Mouse (Mus musculus) skeletal muscle tissue, adult 2 months (tissue): ENCODE results near the gene Mchr1.

Experiments
- DNase-seq: peaks from one replicate; pipeline ENCODE4 v3.0.0-alpha.2; 2012; ENCODE audit warnings: low read depth, low spot score

The Mchr1 gene

DNA sequence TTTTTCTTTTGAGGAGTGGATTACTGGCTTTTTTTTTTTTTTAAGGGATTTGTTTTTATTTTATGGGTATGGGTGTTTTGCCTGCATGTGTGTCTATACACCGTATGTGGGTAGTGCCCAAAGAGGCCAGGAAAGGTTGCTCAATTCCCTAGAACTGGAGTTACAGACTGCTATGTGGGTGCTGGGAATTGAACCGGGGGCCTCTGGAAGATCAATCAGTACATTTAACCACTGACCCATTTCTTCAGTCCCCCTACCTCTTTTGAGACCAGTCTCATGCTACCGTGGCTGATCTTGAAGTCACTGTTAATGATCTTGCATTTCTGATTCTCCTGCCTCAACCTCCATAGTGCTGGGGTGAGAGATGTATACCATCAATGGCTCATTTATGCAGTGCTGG is 8.0 kb upstream of the Mchr1 start:
- DNase-seq, result no peak

DNA sequence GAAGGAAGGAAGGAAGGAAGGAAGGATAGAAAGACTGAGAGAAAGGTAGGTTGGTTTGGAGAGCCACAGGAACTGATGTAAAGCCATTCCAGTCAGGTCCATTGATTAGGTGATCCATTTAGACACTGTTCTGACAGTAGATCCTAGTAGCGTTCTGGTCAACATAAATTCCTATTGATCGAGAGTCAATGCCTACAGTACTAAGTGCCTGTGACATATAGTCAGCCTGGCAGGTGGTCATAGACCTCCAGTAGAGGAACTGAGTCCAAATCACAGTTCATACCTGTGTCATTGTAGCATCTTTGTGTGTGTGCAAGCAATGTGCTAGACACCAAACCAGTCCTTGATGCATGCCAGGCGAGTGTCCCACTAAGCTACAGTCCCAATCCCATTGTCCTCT is 7.0 kb upstream of the Mchr1 start:
- no peak for DNase-seq

DNA sequence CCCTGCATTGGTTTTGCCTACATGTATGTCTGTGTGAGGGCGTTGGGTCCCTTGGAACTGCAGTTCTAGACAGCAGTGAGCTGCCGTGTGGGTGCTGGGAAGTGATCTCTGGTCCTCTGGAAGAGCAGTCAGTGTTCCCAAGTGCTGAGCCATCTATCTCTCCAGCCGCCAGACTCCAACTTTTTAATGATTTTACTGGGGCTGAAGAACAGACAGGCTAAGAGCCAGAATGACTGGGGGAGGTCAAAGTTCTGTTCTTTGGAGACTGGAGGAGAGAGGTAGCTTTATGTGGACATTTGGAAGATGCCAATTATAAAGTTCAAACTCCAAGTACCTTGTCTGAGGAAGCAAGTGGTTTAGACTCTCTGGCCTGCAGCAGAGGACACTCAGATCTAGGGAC is 5.5 kb upstream of the Mchr1 start:
- DNase-seq, result no peak

DNA sequence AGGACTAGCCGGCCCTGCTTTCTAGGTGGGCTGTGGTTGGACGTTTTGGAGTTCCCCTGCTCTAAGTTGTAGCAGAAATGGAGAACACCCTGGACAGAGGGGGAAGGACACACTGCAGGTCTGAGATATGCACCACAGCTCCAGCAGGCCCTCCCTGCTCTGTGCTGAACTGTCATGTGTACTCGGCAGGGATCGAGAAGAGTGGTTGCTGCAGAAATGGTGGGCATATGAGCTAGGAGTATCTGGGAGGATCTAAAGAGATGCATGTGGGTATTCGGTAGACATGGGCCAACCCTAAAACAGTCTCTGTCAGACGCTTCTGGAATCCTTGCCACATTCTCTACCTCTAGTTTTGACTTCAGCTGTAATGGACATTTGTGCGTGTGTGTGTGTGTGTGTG is 4.0 kb upstream of the Mchr1 start:
- DNase-seq, result no peak

DNA sequence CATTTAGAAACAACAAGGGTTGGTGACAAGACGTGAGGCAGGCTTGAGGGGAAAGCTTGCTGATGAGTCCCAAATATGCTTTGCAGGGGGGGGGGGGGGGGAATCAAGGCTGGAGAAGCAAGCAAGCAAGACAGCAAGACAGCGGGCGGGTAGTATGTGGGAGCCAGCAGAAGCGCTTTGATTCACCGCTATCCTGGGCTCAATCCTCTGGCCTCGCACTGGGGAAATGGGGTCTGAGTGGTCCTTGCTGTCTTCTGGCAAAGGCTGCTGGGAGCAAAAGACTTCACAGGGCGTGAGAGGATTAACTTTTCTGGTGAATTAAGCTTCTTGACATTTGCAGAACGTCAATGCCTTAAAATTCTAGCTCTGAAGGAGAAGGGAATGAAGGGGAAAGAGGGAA is 763 bp downstream of the Mchr1 start:
- DNase-seq, result no peak

DNA sequence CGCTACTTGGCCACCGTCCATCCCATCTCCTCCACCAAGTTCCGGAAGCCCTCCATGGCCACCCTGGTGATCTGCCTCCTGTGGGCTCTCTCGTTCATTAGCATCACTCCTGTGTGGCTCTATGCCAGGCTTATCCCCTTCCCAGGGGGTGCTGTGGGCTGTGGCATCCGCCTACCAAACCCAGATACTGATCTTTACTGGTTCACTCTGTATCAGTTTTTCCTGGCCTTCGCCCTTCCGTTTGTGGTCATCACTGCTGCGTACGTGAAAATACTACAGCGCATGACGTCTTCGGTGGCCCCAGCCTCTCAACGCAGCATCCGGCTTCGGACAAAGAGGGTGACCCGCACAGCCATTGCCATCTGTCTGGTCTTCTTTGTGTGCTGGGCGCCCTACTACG is 2.2 kb downstream of the Mchr1 start:
- no peak for DNase-seq

DNA sequence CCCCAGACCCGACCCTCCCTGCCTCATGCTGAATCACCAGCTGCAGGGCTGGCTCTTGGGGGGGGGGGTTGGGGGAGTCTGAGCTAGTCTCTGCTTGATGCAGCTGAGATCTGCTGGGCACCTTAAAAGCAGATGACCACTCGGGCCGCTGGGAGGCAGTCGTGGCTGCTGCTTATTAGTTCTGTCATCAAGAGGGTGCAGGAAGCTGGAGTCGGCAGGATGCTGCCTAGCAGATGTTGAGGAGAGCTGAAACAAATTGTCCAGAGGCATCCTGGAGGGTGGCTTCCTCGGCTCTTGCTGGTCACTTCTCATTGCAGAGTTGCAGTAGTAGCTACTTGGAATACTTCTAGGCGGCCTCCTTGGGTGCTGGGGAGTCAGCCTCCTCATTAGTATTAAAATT is 4.0 kb downstream of the Mchr1 start:
- no peak for DNase-seq

DNA sequence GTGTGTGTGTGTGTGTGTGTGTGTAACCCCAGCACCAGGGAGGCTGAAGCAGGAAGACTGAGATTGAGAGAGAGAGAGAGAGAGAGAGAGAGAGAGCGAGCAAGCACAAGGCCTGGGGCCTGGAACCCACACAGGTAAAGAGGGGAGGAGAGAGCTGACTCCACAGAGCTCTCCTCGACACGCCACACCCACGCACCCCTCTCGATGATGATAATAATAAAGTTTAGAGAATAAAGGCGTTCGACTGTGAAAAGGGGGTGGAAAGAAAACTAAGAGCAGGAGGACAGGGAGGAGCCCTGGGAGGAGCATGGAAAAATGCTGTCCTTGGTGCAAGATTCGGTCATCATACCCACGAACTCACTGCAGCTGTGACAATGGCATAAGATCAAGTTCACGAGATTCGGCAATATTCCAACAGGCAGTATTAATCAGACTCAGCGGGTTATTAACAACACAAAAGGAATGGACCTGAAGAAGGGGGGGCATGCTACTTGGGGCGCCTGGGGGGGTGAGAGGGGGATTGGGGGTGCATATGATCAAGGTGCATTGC is 4.6 kb downstream of the Mchr1 start:
- DNase-seq, result no peak

DNA sequence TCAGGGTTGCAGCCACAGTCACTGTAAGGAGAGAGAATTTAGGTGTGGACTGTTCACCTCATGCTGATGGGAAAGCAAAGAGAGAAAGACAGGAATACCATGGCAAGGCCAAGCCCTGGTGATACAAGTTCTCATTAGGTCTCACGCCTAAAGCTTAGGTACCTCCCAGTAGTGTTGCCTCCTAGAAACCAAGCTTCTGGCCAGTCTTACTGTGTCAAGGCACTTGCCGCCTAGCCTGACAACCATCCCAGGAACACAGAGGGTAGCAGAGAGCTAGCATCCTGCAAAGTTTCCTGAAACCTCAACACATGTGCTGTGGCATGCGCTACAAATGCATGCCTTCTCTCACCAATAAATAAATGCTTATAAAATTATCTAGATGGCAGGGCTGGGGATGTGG is 11.6 kb downstream of the Mchr1 start:
- no peak for DNase-seq

DNA sequence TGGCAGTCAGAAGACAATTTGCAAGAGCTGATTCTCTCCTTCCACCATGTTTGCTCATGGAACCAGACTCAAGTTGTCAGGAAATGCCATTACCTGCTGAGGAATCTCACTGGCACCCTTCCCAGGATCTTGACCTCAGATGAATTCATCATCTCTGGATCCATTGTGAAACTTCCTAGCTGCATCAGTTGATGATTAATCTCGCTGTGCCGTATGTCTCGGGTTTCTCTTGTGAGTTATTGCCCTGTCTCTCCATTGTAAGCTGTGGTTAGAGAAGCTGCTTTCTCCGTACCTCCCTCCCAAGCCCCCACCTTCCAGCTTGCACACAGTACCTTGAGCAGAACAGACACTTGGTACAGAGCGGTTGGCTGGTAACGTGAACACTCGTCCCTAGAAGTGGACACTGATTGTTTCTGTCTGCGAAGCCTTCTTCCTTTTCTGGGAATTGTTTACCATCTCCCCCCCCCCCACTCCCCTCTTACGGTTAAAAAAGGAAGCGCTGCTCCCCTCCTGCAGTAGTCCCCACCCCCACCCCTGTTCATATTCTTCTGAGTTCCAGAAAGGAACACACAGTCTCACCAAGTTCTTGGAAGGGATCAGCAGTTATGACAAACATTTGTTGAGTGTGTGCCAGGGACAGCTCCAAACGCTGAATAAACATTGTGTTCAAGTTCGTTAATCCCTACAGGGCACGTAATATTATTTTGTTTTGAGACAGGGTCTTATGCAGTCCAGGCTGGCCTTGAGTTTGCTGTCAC is 12.5 kb downstream of the Mchr1 start:
- DNase-seq, result peak; percentile 88

DNA sequence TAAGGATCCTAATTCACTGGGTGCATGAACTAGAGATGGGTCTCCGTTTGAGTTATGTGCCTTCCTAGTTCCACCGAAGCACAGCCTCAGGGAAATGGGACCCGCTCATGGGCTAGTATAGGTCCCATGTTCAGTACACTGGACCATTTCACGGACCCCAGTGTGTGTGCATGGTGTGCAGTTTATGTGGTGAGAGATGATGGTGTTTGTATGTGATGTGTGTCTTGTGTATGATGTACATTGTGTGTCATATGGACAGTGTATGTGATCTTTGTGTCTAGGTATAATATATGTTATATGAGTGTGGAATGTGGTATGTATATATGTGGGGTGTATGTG is 13.0 kb downstream of the Mchr1 start:
- DNase-seq, result no peak

DNA sequence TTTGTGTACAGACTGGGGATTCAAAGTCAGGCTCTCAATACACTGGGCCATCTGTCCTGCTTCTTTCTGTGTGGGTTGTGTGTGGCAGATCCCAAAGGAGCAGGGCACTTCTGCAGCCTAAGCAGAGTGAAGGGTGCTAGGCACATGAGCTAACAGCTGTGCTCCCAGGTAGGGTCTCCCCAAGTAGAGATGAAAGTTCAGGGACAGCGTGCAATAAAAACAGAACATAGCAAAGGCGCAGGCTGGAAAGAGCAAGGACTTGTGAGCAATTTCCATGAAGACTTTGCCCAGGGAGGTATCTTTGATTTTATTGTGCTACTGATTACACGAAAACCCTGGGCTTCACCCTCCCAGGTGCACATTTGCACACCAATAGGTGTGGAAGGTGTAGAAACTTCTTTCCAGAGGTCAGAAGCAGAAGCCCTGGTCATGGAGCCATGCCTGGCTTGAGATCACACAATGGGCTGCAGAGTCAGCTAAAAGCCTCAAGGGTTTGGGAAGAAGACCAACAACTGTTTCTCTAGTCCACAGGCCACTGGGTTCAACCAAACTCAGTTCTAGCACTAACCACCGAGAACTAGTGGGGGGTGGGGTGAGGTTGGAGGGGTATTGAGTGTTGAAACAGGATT is 13.8 kb downstream of the Mchr1 start:
- no peak for DNase-seq

DNA sequence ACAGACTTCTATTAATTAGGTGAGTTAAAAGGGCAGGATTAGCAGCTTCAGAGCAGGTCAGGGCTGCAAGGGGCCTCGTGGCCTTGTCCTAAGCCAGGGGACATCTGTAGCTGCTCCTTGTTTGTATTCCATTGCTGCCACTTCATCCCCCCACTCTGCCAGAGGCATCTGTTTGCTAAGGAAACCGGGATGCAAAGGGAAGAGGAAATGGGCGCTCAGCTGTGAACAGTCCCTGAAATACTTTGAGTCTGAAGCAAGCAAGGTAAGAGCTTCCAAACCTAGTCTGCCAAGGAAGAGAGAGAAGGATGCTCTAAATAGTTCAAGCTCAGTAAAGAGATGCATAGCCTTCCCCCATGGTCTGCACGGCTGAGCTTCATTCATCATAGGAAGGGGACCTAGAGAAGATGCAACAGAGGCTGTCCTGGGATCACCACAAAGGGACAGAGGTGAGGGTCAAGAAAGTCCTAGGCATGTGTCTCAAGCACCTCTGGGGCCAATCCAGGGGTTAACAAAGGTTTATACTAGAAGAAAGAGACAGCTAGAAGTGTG is 17.4 kb downstream of the Mchr1 start:
- DNase-seq, result no peak

DNA sequence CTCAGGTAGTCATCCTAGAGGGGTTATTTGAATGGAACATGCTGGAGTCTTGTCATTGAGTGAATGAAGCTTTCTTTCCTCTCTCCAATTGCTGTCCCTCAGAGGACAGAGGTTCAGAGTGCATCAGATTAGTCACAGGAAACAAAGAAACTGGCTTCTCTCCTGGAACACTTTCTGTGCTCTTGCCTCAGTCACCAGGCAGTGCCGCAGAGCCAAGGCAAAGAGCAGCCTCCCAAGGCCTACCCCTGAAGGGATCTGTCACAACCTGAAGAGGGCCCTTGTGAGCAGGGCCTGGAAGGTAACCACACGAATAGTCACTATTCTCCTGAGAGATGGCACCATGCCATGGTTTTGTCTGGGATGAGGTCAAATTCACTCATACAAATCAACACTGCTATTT is 18.3 kb downstream of the Mchr1 start:
- DNase-seq, result no peak

DNA sequence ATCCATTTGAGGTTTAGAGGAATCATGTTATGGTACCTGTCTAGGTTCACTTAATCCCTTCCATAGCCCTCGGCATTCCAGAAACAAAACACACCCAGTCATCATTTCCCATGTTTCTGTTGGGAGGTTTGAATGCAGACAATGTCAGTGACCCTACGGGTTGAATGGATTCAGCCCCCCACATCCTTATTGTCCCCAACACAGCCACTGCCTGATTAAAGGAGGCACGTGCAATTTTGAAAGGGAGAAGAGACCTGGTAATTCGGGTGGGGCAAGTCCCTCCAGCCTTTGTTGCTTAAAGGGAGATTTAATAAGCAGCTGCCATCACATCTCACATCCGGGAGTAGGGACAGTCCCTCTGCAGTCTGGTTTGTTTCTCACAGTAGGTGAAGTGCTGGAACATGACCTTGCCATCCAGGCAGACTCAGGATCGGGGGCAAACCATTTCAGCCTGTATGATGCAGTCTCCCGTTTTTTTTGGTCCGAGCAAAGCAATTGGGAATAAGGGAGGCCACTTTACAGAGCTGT is 18.9 kb downstream of the Mchr1 start:
- DNase-seq, result no peak

DNA sequence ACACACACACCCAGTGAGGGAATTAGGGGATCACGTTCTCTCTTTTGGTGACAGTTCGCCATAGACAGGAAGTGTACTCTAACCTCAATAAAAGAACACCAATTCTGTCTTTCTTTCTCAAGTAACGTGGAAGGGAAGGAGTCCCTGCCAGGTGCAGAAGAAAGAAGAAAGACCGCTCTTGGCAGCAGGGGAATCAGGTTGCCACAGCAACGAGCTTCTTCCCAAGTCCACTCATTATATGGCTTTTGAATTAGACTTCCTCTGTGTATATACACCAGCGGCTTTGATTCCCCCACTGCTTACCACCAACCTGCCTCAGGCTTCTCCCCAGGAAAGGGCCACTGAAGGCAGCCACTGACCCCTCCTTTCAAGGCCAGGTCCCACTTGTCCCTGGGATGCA is 19.8 kb downstream of the Mchr1 start:
- no peak for DNase-seq

DNA sequence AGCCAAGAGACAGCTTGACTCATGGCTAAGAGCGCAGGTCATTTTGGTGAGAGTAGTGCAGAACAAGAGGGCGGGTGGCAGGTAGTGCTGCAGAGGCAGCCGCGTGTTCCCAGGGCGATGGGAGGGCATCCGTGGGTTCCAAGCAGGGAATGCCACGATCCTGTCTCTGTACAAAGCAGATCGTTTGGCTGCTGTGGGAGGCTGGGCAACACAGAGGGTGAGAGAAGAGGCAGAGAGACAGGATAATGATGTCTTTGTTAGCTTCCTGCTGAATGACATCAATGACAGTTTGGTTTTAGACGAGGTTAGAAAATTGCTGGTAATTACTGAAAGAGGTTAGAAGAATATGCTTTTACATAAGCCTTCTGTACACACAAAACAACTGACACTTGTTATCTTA is 23.0 kb downstream of the Mchr1 start:
- DNase-seq, result no peak

DNA sequence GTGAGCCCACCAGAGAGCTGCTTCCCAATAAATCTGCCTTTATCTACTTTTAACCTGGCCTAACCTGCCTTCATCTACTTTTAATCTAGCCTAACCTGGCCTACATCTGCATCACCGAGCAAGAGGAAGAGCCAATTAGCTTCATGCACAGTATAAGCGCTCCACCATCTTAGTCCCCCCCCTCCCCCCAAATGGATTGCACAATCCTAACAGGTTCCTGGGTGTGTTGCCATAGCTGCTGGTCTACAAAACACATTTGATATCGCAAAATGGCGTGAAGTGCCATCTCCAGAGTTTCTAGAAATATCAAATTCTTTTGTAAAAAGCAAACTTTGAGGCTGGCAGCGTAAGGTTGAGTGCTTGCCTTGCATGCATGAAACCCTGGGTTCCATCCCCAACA is 24.0 kb downstream of the Mchr1 start:
- no peak for DNase-seq

DNA sequence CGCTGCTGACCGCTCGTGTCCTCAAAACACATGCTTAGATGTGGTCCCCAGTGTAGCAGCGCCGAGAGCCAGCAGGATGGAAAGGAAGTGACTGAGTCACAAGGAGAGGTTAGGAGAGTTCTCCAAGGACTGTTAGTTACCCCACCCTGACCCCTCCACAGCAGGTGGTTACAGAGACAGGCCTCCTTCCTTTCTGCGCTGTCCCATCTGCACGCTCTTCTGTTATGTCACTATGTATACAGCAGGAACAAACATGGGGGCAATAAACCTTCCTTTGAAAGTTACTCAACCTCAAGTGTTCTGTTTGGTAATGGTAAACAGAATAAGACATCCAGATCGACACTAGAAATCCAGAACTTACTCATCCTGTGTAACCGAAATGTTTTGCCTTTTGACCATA is 24.9 kb downstream of the Mchr1 start:
- no peak for DNase-seq

DNA sequence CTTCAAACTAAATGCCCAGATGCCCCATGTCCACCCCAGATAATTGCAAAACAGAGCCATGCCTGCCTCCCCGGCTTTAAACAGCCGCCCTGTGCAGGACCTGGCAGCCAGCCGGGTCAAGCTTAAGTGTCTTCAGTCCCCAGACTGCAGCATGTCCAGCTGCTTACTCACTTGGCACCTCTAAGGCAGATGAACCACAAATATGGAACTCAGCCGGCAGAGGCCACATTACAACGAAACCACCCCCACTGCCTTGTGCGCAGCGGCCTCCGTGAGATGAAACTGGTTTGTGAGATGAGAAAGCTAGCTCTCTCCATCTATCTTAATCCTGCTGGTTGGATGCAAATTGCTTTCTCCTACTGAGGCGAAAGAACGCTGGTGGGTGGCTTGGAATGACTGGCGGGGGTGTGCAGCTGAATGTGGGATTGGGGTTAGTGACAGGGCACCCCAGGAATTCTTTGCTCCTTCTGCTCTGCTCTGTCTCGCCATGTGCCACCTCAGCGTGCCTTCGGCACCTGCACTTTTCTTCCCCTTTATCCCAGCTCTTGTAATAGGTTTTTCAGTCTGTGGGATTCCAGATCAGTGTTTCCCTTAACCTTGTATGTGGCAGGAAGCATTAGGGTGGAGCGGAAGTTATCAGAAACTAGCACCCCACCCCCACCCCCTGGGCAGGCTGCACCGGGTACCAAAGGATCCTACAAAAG is 29.2 kb downstream of the Mchr1 start:
- peak; percentile 91 for DNase-seq

DNA sequence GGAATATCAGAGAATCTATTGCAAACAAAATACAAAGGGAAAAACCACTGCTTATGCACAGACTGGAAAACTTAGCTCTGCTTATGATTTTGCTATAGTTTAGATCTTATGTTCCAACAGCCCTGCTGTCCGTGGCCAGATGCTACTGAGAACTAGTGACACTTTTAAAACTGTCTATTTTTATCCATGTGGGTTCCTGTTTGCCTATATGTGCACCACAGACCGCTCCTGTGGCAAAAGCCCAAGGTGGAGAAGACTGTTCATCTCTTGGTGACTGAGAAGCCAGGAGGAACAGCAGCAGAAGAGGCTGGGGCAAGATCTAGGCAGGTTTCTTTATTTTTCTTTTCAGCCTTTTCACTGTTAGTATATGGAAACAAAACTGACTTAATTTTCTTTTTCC is 32.1 kb downstream of the Mchr1 start:
- no peak for DNase-seq

DNA sequence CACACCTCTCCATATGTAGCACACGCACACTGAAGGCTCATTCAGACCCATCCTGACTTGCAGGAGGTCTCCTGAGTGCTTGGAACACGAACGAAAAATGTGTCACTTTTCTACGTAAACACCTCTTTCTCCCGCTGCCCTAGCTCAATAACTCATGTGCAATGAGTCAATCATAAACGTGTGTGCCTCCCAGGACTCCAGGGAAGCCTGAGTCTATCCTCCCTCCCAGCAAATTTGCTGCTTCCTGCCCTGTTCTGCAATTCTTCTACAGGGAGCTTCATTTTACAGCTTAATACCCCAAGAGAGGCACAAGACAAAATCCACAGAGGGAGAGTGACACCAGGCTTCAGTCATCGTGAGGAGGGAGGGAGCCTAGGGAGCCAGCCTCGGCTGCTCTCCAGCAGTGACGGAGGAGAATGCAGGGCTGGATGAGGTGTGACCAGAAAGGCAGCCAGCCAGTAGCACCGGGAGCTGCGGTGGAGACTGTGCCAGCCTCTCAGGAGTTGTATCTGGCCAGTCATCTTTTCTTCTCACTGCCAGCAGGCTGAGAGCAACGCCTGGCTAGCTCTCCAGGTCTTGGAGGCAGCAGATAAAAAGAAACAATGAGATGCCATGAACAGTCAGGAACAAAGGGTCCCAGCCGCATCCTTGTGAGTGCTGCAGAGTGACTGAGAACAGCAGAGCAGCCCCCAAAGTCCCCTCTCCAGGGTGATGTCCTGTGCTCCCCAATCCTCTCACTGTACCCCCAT is 37.2 kb downstream of the Mchr1 start:
- DNase-seq, result peak; percentile 78
